Mouse (Mus musculus) frontal cortex, postnatal 14 days (tissue): ENCODE measurements at regions not wholly inside any gene's neighbourhood (a gene's known extent, or its start where the extent isn't known, plus 50 kb on each side); places are given as distances from the start of the nearest gene placed in this dataset.
A peak's percentile ranks its signal among the peaks of the same experiment; 100 is the strongest.

Experiments
- DNase-seq, 2 experiments: peaks; one replicate each; pipeline ENCODE4 v3.0.0; 2022; ENCODE audit warnings: low spot score in 2 of 2

GRCm38 (mm10) chr5:80484676-80485075 is 535.3 kb upstream of the Adgrl3 start:
- no peak for DNase-seq

GRCm38 (mm10) chr5:80488332-80488731 is 531.6 kb upstream of the Adgrl3 start:
- no peak for DNase-seq

GRCm38 (mm10) chr5:80508672-80509071 is 511.3 kb upstream of the Adgrl3 start:
- peak; percentile 6 to 53 for DNase-seq

- no peak for DNase-seq
These were observed 479.9 kb upstream of the Adgrl3 start for GRCm38 (mm10) chr5:80539997-80540396.

GRCm38 (mm10) chr5:80551673-80552072 is 468.3 kb upstream of the Adgrl3 start:
- DNase-seq = no peak

DNA sequence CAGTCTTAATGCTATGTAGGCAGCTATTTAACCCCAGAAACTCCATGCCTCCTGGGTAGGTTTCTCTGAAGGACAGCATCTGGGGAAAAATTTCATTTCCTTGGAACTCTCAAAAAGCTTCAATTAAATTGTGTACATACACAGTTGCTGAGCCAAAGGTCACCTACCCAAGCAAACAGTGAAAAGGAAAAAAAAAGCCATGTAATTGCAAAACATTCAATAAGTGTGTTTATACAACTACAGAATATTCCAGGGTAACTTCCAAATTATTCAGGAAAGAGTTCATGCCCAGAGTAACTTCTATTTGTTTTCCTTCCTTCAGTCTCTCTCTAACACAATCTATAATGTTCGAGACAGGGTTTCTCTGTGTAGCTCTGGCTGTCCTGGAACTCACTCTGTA is 441.2 kb upstream of the Adgrl3 start:
- DNase-seq = no peak

GRCm38 (mm10) chr5:80611571-80611970 is 408.4 kb upstream of the Adgrl3 start:
- no peak for DNase-seq

DNA sequence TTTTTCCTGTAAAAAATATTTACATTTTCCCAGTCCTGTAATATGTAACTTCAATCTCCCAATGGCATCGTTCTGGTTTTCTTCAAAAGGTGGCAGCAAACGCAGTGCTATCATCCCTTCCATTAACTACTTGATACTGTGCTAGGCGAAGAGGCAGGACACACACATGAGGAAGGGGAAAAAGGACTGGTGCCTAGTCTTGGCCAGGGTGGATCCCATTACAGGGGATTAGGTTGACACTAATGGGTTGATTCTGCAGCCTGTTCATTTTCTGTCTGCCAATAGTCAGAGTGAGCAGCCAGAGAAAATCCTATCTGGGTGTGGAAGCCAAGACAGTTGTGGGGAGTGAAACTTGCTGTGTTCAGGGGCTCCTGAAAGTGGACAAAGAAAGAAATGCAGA is 392.7 kb upstream of the Adgrl3 start:
- no peak for DNase-seq

DNA sequence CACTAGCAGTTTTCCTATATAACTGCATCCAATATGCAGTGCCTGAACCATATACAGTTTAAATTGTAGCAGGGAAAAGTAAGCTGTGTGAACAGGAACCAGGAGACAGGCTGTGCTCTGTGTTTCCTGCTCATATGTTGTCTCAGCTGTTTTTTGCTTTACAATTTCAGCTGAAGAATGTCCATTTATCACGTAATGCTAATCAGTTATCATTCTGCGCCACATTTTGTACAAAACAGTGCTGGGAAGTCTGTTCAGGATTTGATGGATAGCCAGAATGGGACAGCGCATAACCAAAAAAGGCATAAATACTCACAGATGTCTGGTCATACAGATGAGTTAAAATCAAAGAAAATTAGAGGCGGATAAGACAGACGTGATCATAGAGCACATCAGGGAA is 360.9 kb upstream of the Adgrl3 start:
- no peak for DNase-seq

DNA sequence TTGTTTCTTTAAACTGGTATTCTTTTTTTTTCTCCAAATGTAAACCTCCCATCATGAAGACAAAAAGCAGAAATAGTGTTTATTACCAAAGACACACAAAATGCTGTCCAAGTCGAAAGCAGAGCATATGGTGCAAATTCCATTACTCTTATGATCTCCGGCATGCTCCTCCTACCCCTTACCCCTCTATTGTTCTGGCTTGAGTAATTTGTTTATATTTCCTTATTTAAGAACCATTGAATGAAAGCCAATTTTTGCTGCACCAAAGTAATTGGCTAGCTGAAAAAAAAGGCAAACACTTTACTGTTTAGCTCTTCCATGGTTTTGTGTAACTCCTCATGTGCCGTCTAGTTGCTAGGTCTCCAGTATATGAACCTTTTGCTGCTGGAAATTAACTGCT is 360.4 kb upstream of the Adgrl3 start:
- DNase-seq = no peak

DNA sequence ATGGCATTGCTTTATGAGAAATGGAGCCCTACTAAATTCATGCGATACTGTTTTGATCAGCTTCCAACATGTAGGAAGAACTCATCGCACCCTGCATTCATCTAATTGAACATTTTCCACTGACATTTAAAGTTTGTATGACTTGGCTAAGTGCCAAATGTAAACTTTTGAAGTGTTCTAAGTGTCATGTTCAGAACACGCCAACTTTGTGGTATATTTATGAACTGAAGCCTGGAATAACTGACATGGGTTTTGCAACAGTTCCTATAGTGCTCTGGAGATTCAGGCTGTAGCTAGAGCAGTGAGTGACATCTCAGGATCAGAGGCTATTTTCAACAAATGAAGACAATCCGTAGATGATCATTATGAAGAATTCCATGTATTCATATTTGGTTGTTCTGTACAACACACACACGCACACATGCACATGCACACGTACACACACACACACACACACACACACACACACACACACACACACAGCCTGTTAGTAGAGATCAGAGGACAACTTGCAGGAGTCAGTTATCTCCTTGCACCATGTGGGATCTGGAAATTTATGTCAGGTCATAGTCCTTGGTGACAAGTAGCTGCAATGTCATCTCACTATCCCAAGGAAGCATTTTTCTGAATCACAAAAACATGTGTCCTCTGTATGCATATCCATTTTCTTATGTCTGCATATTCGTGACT is 349.5 kb upstream of the Adgrl3 start:
- no peak for DNase-seq

GRCm38 (mm10) chr5:80683431-80683830 is 336.5 kb upstream of the Adgrl3 start:
- no peak for DNase-seq

- no peak for DNase-seq
These were observed 319.1 kb upstream of the Adgrl3 start for GRCm38 (mm10) chr5:80700848-80701247.

- DNase-seq = no peak
These were observed 315.2 kb upstream of the Adgrl3 start for GRCm38 (mm10) chr5:80704732-80705131.

DNA sequence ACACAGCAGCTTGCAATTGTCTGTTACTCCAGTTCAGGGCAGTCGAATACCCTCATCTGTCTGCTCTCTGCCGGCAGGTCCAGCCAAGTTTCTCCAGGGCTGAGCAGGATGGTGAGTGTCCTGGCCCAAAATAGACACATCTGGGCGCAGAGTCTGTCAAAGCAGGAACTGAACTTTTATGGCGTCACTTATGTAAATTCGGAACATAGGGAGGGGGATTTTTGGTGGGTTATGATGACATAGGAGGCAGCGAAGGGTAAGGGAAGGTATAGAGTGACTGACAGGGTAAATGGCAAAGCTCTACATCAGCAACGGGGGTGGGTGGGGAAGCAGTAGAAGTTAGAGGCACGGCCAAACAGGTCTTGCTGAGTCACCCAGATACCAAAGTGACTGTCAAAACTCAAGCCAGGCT is 313.3 kb upstream of the Adgrl3 start:
- no peak for DNase-seq
